Mouse (Mus musculus) cerebral cortex, adult 2 months (tissue): ENCODE measurements around the gene Ubap1l.

ENCODE experiments used
- WGBS: fragments of 180-500 bp; shearing (Covaris S2); methylation state at CpG from one replicate; pipeline ENCODE4 v1.1.7; 2018; 5-methylcytosine and 5-hydroxymethylcytosine counted together

Ubap1l gene

DNA sequence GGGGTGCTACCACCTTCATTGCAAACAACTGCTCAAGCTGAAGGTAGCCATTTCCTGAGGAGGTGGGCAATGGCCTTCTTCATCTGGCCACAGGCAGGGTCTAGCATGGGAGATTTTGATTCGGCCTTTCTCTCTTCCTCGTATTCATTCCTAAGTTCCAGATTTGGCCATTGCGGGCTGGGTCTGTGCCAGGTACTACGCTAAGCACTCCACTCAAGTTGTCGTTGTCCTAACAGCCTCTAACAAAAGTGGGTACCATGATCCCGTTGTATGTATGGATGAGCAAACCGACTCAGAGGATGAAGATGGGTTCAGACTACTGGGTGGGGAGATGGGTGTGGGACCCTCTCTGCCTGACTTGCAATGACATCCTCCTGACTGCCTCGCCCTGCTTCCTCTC lies 49.5 kb downstream of the Ubap1l start:
- WGBS = 87% methylated on average over 8 of the region's 8 CpGs

DNA sequence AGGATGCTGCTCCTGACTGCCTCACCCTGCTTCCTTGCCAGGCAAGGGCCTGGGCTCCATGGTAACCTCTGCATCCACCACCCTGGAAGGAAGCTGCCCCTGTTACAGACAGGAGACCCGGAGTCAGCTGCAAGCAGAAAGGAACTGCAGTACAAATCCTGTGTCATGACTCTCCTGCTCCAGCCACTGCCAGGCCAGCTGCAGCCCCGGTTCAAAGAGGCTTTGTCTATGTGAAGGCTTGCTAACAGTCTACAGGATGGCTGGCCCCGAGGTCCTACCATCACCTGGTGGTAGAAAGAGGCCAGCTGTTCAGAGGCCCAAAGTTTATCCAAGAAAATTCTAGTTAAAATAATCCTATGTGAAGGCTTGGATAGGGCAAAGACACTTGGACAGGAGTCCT lies 50.5 kb downstream of the Ubap1l start:
- WGBS = 63% methylated on average over 3 of the region's 3 CpGs

DNA sequence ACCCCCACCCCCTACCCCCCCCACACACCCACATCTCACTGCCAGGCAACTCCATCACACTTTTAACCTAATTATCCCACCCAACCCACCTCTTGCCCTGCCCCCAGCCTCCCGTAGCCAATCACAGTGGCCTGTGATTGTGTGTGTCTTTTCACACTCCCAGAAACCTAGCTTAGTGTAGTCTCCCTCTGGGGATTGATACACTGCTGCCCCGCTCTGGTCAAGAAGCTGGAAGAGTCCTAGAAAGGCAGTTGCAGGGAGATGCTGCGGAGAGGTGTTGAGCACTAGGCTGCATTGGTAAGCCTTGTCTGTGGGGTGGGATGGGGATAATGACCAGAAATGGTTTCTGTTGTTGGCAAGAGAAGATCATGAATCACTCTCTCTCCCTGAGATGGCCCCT lies 56.9 kb downstream of the Ubap1l start:
- WGBS = 51% methylated on average over 3 of the region's 3 CpGs

DNA sequence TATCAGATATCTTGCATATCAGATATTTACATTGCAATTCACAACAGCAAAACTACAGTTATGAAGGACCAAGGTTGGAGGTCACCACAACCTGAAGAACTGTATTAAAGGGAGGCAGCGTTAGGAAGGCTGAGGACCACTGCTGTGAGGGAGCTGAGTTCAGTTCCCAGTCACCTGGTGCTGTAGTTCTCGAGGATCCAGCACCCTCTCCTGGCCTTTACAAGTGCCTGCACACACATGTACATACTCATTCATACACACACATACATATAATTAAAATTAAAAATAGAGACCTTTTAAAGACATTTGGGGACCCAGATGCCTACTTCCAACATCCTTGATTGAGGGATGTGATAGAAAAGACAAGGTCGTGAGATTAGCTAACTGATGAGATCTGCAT lies 58.8 kb downstream of the Ubap1l start:
- 83% methylated on average over 3 of the region's 3 CpGs for WGBS

DNA sequence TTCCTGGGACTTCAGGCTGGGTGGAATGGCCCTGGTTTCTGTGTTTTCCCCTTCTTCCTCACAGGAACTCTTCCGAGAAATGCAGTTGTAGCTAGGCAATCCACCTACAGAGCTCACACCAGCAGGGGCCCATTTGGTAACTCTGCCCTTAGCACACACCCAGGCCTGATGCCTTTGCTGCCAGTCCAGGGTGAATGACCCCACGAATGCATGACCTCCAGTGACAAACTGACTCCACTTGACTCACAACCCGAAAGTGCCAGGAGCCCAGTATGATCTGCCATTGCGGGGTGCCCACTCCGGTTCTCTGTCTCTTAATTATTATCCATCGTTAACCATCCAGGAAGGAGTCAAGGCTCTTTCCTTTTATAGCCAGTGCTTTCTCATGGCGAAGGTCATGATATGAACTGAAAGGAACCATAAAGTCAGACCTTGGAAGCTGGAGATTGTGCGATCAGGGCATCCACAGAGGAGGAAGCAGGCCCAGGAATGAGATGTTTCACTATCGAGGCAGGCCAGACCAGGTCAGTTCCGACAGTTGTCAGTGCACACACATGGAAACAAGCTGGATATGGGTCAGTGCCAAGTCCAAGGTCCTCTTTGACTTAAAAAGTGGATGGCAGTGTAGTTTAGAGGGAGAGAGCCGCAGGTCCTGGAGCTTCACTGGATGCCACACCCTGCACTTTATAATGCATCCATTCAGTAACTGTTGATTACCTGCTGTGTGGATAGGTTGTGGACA lies 62.1 kb downstream of the Ubap1l start, which contains the start of gene Slc51b:
Gene Slc51b, minus strand, starts transcription at position 196 of the 742 bp plus-strand sequence.
- WGBS = 89% methylated on average over 11 of the region's 11 CpGs

DNA sequence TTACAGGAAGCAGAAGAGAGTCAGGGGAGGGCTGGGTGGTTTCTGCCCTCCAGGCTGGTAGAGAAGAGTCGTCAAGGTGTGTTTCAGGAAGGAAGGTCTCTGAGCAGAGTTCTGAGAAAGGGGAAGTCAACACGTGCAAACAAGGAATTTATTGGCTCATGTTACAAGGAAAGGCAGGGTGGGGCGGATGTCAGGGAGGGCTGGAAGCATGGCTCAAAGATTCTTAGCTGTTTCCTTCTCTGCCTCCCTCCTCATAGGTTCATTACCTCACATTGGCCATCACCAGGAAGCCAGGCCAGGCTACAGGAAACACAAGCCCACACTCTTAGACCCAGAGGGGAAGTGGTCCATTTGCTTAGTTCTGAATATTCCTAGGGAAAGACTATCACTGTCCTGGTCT lies 63.6 kb downstream of the Ubap1l start:
- 65% methylated on average over 3 of the region's 3 CpGs for WGBS

DNA sequence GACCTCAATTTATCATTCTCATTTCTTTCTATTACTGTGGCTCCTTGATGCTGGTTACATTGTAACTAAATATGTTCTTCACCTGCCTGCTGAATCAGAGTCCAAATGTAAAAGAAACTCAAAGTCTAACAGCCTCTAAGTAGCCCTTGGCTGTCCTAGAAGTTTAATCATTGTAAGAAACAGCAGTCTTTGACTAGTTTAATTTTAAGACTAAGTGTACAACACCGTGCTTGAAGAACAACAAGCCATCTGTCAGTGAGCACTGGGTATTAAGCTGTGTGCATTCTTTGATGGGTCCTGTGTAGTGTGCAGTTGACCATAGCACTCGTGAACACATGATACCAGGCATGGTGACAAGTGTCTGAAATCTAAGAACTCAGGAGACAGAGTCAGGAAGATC lies 66.7 kb downstream of the Ubap1l start:
- 78% methylated on average over 2 of the region's 2 CpGs for WGBS

DNA sequence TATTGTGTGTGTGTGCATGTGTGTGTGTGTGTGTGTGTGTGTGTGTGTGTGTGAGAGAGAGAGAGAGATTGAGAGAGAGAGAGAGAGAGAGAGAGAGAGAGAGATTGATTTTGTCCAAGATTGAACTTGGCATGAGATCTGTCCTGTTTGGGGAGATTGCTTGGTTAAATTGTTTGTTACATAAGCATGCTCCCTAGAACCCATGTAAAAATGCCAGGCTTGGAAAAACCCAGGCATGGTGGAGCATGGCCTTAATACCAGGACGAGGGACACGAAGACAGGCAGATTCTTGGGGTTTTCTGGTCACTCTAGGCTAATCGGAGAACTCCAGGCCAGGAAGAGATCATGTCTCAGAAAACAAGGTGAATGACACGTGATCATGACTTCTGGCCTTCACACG lies 67.2 kb downstream of the Ubap1l start:
- WGBS = 91% methylated on average over 5 of the region's 5 CpGs
